Mouse (Mus musculus): ENCODE data around the gene Fam71e2.

DNA sequence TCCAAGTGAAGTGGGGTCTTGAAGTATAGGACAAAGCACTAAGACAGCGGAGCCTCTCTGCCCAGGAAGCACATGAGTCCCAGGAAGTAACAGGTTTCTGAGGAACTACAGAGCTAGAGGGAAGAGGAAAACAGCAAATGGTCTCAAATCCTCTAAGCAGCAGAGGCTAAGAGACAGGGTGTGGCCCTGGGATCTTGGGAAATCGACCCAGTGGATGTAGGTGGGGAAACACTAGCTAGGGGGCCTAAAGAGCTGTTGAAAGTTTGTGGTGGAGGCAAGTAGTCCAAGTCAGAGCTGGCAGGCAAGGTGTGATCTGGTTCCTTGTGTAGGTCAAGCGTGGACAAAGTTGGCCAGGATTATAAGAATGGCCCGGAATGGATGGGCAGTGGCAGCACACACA lies 22.8 kb downstream of the Fam71e2 start:
- TF ChIP-seq CTCF (IDR thresholded peaks at IDR 0.05) = no peak
- TF ChIP-seq POLR2A (IDR thresholded peaks at IDR 0.05; ENCODE audit: insufficient read depth, low read depth, low read length) = no peak

All from heart, adult 2 months (tissue).